ENCODE assay signal across 18 mouse cellular contexts in the genomic region with DNA sequence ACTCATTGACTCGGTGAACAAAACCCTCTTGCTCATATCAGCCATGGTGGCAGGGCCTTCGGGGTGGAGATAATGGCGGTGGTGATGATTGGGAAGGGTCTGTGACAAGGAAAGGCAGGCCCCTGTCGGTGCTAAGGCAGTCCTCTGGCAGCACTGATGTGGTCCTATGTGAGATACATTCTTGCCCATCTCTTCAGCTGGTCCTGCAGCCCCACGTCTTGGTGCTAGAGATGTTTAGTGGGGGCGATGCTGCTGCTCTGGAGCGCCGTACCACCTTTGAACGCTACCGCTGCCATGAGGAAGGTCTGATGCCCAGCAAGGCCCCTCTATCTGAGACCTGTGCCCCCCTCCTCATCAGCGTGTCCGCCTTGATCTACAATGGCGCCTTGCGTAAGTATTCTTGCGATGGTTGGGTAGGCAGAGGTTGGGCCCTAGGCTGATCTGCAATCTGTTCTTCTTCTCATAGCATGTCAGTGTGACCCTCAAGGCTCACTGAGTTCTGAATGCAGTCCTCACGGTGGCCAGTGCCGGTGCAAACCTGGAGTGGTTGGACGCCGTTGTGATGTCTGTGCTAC. TPM values are rescaled to one million over a fixed set of nuclear protein-coding genes. Genes with fewer than 3 reads are reported as not detected.
A peak's percentile ranks its signal among the peaks of the same experiment; 100 is the strongest.
DNase-seq lines count a peak whose midpoint lies in the region; ATAC-seq lines count a peak whose summit lies in the region.
"Had no signal": no experiment of that assay in that cellular context is flagged by ENCODE, and none has a peak within 500 bp of the region (broad histone marks: within the 10 kb centered on the region; RNA-seq: fewer than 3 reads in every experiment).

No protein-coding gene starts in this region.

- DNase-seq in heart, adult 11 months, result peak; percentile 91
- DNase-seq in heart, postnatal 25 days (ENCODE audit: low spot score), result no peak
- peak; percentile 17 for DNase-seq in midbrain, embryonic 11.5 days (ENCODE audit: low spot score, missing footprints)
- DNase-seq: adrenal gland, adult 2 months; adrenal gland, adult 8-10 months; adrenal gland, postnatal 10 days; adrenal gland, postnatal 14 days; adrenal gland, postnatal 25 days; adrenal gland, postnatal 36 days; B cell, adult 2 months; cerebellum, adult 11 months; cerebellum, adult 11-12 months; cerebellum, adult 18-20 months had no signal

- intact Hi-C loops in heart, postnatal 25 days (cut with DNase I), result no loop called here

- peaks cover 8% of the 10 kb centered on the region; the same call in 1 of the 2 replicates for H3K4me1 ChIP-seq in midbrain, embryonic 11.5 days (ENCODE audit: control insufficient read depth, insufficient read depth, low read length)
- H3K4me1 ChIP-seq in midbrain, embryonic 16.5 days (ENCODE audit: control insufficient read depth, insufficient read depth, low read length), result peaks cover 7% of the 10 kb centered on the region

- no peak overlapping the region for H3K4me3 ChIP-seq in midbrain, embryonic 11.5 days (ENCODE audit: low read depth, low read length)
- no peak overlapping the region for H3K4me3 ChIP-seq in midbrain, embryonic 16.5 days (ENCODE audit: low read depth, low read length)

- 95% methylated on average over 19 of the region's 19 CpGs for WGBS in midbrain, embryonic 11.5 days
- 96% methylated on average over 19 of the region's 19 CpGs for WGBS in midbrain, embryonic 16.5 days

- H3K27ac ChIP-seq in midbrain, embryonic 11.5 days (ENCODE audit: low read depth, low read length), result no peak overlapping the region
- H3K27ac ChIP-seq in midbrain, embryonic 16.5 days (ENCODE audit: low read length), result no peak overlapping the region

- H3K9ac ChIP-seq in midbrain, embryonic 11.5 days (ENCODE audit: low read length), result no peak overlapping the region
- no peak overlapping the region for H3K9ac ChIP-seq in midbrain, embryonic 16.5 days (ENCODE audit: low read depth, low read length)

- H3K4me2 ChIP-seq in midbrain, embryonic 11.5 days, result no peak overlapping the region
- H3K4me2 ChIP-seq in midbrain, embryonic 16.5 days (ENCODE audit: low read length), result no peak overlapping the region

- no peaks in the 10 kb centered on the region for H3K27me3 ChIP-seq in midbrain, embryonic 11.5 days (ENCODE audit: control insufficient read depth, insufficient read depth, low read length)
- no peaks in the 10 kb centered on the region for H3K27me3 ChIP-seq in midbrain, embryonic 16.5 days (ENCODE audit: control insufficient read depth, insufficient read depth, low read depth, low read length)
- H3K27me3 ChIP-seq: Patski had no signal

- ATAC-seq in midbrain, embryonic 11.5 days (ENCODE audit: low FRiP score), result no peak
- ATAC-seq in midbrain, embryonic 16.5 days, result no peak
- ATAC-seq: activated CD4-positive, CD25-positive, alpha-beta regulatory T cell, adult 4 months; CD4-positive, CD25-positive, alpha-beta regulatory T cell, adult 4 months; Patski had no signal

- peaks cover 13% of the 10 kb centered on the region for H3K36me3 ChIP-seq in midbrain, embryonic 11.5 days (ENCODE audit: control insufficient read depth, insufficient read depth, low read length)
- no peaks in the 10 kb centered on the region for H3K36me3 ChIP-seq in midbrain, embryonic 16.5 days (ENCODE audit: control insufficient read depth, insufficient read depth, low read length)
- H3K36me3 ChIP-seq: G1E had no signal

- H3K9me3 ChIP-seq in midbrain, embryonic 11.5 days (ENCODE audit: control insufficient read depth, low read length), result no peaks in the 10 kb centered on the region
- H3K9me3 ChIP-seq in midbrain, embryonic 16.5 days (replicated peaks; ENCODE audit: control insufficient read depth, low read length, poor library complexity, severe bottlenecking), result no peaks in the 10 kb centered on the region
- H3K9me3 ChIP-seq: G1E had no signal

RNA-seq across cellular contexts. Expression of gene Usp19, which starts 5.0 kb away (rescaled TPM):
- total RNA-seq in heart, postnatal 25 days (2021), result 10 to 100 TPM; 78.7 to 93.7 TPM
- polyA plus RNA-seq in midbrain, embryonic 11.5 days (2014; fragmentation: Nextera tagmentation; extraction: Ambion mirVana), result 62.2 and 63.0 TPM in 2 replicates
- 68.6 and 71.5 TPM in 2 replicates for polyA plus RNA-seq in midbrain, embryonic 16.5 days (2015; fragmentation: Nextera tagmentation; extraction: Ambion mirVana)

RNA-seq across cellular contexts. Expression of gene Lamb2, which starts 5.9 kb away (rescaled TPM):
- total RNA-seq in heart, postnatal 25 days (2021), result 100 to 1,000 TPM; 354 to 360 TPM
- 20.1 and 21.4 TPM in 2 replicates for polyA plus RNA-seq in midbrain, embryonic 11.5 days (2014; fragmentation: Nextera tagmentation; extraction: Ambion mirVana)
- polyA plus RNA-seq in midbrain, embryonic 16.5 days (2015; fragmentation: Nextera tagmentation; extraction: Ambion mirVana), result 18.6 and 19.3 TPM in 2 replicates

RNA-seq across cellular contexts. Expression of gene Qars, which starts 22.1 kb away (rescaled TPM):
- 10 to 100 TPM; 74.2 to 74.3 TPM for total RNA-seq in heart, postnatal 25 days (2021)
- 103 TPM in 2 replicates for polyA plus RNA-seq in midbrain, embryonic 11.5 days (2014; fragmentation: Nextera tagmentation; extraction: Ambion mirVana)
- 56.6 and 68.2 TPM in 2 replicates for polyA plus RNA-seq in midbrain, embryonic 16.5 days (2015; fragmentation: Nextera tagmentation; extraction: Ambion mirVana)

RNA-seq across cellular contexts. Expression of gene Klhdc8b, which starts 24.0 kb away (rescaled TPM):
- 10 to 100 TPM in 1 of 2 experiments, 1 to 10 TPM in 1; 9.5 to 10.1 TPM for total RNA-seq in heart, postnatal 25 days (2021)
- polyA plus RNA-seq in midbrain, embryonic 11.5 days (2014; fragmentation: Nextera tagmentation; extraction: Ambion mirVana), result 34.4 and 36.2 TPM in 2 replicates
- 72.6 and 81.0 TPM in 2 replicates for polyA plus RNA-seq in midbrain, embryonic 16.5 days (2015; fragmentation: Nextera tagmentation; extraction: Ambion mirVana)

RNA-seq across cellular contexts. Expression of gene Ccdc71, which starts 25.1 kb away (rescaled TPM):
- total RNA-seq in heart, postnatal 25 days (2021), result 10 to 100 TPM; 25.8 to 26.4 TPM
- 48.1 and 48.6 TPM in 2 replicates for polyA plus RNA-seq in midbrain, embryonic 11.5 days (2014; fragmentation: Nextera tagmentation; extraction: Ambion mirVana)
- polyA plus RNA-seq in midbrain, embryonic 16.5 days (2015; fragmentation: Nextera tagmentation; extraction: Ambion mirVana), result 65.2 and 69.3 TPM in 2 replicates
